Mouse (Mus musculus) heart, postnatal 36 days (tissue): ENCODE results near the gene Mfge8. TPM values are rescaled to one million over a fixed set of nuclear protein-coding genes. Genes with fewer than 3 reads are reported as not detected.

Experiments used
- DNase-seq, 2 experiments: peaks; one replicate each; pipeline ENCODE4 v3.0.0; 2021 to 2022
- intact Hi-C: fragments of 180-260 bp; cut with DNase I; formaldehyde crosslinking; loops from one replicate; pipeline ENCODE4 v1.15.1; 2025
- total RNA-seq, 2 experiments: library from RNA; stranded (reverse); gene quantifications; 2 replicates each; pipeline ENCODE4 v1.2.3; 2021

The Mfge8 gene
- total RNA-seq, 2 experiments from 2014 or later = 135 to 138 TPM

GRCm38 (mm10) chr7:79130843-79131444, 17.9 kb downstream of the Mfge8 start, which contains the start of gene Hapln3:
Gene Hapln3 (minus strand): TSS chr7:79131018.
- intact Hi-C loops = no loop called here

DNA sequence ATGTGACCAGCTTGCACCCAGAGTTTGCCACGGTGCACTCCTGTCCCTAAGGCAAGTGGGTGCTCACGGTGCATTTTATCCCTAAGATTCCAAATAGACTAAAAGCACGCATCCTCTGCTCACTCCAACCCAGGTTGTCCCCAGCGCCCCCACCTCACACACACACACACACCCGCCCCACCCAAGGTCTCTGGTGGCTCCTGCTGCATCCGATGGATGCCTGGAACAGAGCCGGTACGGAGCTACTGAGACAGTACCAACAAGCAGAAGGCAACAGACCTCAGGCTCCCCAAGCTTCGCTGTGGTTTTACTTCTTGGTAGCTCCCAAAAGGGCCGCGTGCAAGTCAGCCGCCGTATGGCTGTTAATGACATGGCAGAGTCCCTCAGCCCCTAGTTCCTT, 18.5 kb downstream of the Mfge8 start:
- intact Hi-C loops = no loop called here
- no peak for DNase-seq

More at GRCm38 (mm10) chr7:79130843-79131444, 17.9 kb downstream of the Mfge8 start, which contains the start of gene Hapln3:
- peak in 1 of 2 experiments; percentile 21 for DNase-seq

DNA sequence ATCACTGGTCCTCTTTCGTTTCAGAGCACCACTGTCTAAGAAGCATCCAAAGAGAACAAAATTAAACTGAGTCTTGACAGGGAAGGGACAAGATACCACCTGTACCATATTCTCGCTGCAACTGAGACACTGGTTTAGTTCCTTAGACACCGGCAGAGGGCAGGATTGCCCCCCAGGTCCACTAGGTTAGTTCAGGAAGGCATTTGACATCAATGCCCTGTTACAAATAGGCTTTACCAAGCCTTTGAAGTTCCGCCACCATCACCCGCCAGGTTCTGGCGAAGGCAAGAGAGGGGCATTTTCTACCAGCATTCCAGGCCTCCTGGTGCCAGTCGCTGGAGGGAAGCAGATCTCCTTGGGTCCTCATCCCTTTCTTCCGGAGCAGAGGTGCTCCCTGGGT, 19.0 kb downstream of the Mfge8 start:
- DNase-seq = no peak
- intact Hi-C loops = no loop called here

- no peak for DNase-seq
- intact Hi-C loops = no loop called here
These were observed 25.4 kb downstream of the Mfge8 start for GRCm38 (mm10) chr7:79123465-79123864.

- intact Hi-C loops = no loop called here
- no peak for DNase-seq
These were observed 35.0 kb downstream of the Mfge8 start for GRCm38 (mm10) chr7:79113848-79114247.

- intact Hi-C loops = no loop called here
- DNase-seq = no peak
These were observed 52.4 kb downstream of the Mfge8 start for GRCm38 (mm10) chr7:79096492-79096891.

DNA sequence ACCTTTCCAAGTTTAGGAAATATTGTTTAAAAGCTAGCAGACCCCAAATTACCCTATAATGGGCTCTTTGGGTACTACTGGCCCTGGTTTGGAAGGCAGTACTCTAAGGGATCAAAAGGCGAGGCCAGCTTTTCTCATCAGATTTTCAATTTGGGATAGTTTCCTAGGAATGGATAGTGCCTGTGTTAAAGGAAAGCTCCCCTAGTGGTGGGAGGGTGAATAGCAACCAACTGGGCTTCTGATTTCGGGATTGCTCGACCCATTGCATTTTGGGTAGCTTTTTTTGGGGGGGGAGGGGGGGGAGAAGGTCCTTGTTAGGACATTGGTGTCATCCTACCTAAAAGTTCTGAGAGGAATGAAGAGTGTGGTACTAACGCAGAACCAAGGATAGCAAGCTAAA, 59.7 kb downstream of the Mfge8 start:
- intact Hi-C loops = loop anchor here (10.0 kb wide), 1 partner anchor 294 kb away; no protein-coding TSS in a partner anchor

More for the DNA sequence above, 59.7 kb downstream of the Mfge8 start:
- peak in 1 of 2 experiments; percentile 36 for DNase-seq

Other genes with a start within 250 kb of the Mfge8 start
- 1 to 10 TPM; 8.6 to 9.5 TPM for gene Isg20, start 235.6 kb downstream of the Mfge8 start, total RNA-seq
- gene Acan, start 95.6 kb downstream of the Mfge8 start, total RNA-seq = under 1 TPM; 0.14 to 0.19 TPM
- gene Hapln3, start 18.0 kb downstream of the Mfge8 start, total RNA-seq = under 1 TPM in 1 of 2 experiments, not detected in 1; 0.33 TPM
- 10 to 100 TPM; 29.7 to 37.5 TPM for gene Abhd2, start 124.1 kb upstream of the Mfge8 start, total RNA-seq
- not detected for gene Rlbp1, start 238.0 kb upstream of the Mfge8 start, total RNA-seq
- gene Fanci, start 242.9 kb upstream of the Mfge8 start, total RNA-seq = under 1 TPM; 0.16 to 0.53 TPM